Mouse (Mus musculus): ENCODE measurements around the gene Inpp5a. TPM values are rescaled to one million over a fixed set of nuclear protein-coding genes. Genes with fewer than 3 reads are reported as not detected.
A peak's percentile ranks its signal among the peaks of the same experiment; 100 is the strongest.

The Inpp5a gene
- total and polyA plus RNA-seq, 2 experiments from 2014 or later: 43.4 to 65.2 TPM

- Histone ChIP-seq H3K9me3 (replicated peaks; ENCODE audit: control insufficient read depth, low read length) (no peaks in the 10 kb centered on the region), H3K4me2 (ENCODE audit: low read depth, low read length) (no peak overlapping the region), H3K4me1 (ENCODE audit: control insufficient read depth, insufficient read depth) (peaks cover 72% of the 10 kb centered on the region), H3K27ac (ENCODE audit: low read depth) (no peak overlapping the region), H3K36me3 (replicated peaks; ENCODE audit: control insufficient read depth, insufficient read depth, low read length) (no peaks in the 10 kb centered on the region), H3K9ac (replicated peaks; ENCODE audit: low read depth, low read length) (no peak overlapping the region), H3K4me3 (ENCODE audit: low read depth, low read length) (no peak overlapping the region), H3K27me3 (ENCODE audit: control insufficient read depth, insufficient read depth, low read length) (no peaks in the 10 kb centered on the region)
- WGBS: 47% methylated on average over 9 of the region's 9 CpGs
- ATAC-seq (ENCODE audit: insufficient read depth, low read depth) (no peak), DNase-seq (ENCODE audit: low spot score) (no peak)
- TF ChIP-seq EP300 (IDR thresholded peaks at IDR 0.05; ENCODE audit: low read depth) (no peak), CTCF (IDR thresholded peaks at IDR 0.05; ENCODE audit: low read depth) (no peak)
Measured at GRCm38 (mm10) chr7:139437926-139438600, 49.2 kb downstream of the Inpp5a start.

GRCm38 (mm10) chr7:139438601-139438945 is 49.7 kb downstream of the Inpp5a start:
- Histone ChIP-seq H3K4me1 (ENCODE audit: control insufficient read depth, insufficient read depth) (peaks cover 72% of the 10 kb centered on the region), H3K36me3 (replicated peaks; ENCODE audit: control insufficient read depth, insufficient read depth, low read length) (no peaks in the 10 kb centered on the region), H3K9me3 (replicated peaks; ENCODE audit: control insufficient read depth, low read length) (no peaks in the 10 kb centered on the region), H3K4me2 (ENCODE audit: low read depth, low read length) (no peak overlapping the region), H3K27ac (ENCODE audit: low read depth) (no peak overlapping the region), H3K4me3 (ENCODE audit: low read depth, low read length) (no peak overlapping the region), H3K27me3 (ENCODE audit: control insufficient read depth, insufficient read depth, low read length) (no peaks in the 10 kb centered on the region), H3K9ac (replicated peaks; ENCODE audit: low read depth, low read length) (no peak overlapping the region)
- no peak for TF ChIP-seq EP300 (IDR thresholded peaks at IDR 0.05; ENCODE audit: low read depth)
- TF ChIP-seq CTCF (IDR thresholded peaks at IDR 0.05; ENCODE audit: low read depth): no peak
- no peak for DNase-seq (ENCODE audit: low spot score)
- no peak for ATAC-seq (ENCODE audit: insufficient read depth, low read depth)
- 65% methylated on average over 4 of the region's 4 CpGs for WGBS

- no peaks in the 10 kb centered on the region for H3K9me3 ChIP-seq (replicated peaks; ENCODE audit: control insufficient read depth, low read length)
- no peak overlapping the region for H3K4me3 ChIP-seq (ENCODE audit: low read depth, low read length)
- H3K27ac ChIP-seq (ENCODE audit: low read depth): no peak overlapping the region
- H3K4me2 ChIP-seq (ENCODE audit: low read depth, low read length): no peak overlapping the region
- H3K27me3 ChIP-seq (ENCODE audit: control insufficient read depth, insufficient read depth, low read length): no peaks in the 10 kb centered on the region
- ATAC-seq (ENCODE audit: insufficient read depth, low read depth) (no peak), DNase-seq (ENCODE audit: low spot score) (no peak)
- TF ChIP-seq EP300 (IDR thresholded peaks at IDR 0.05; ENCODE audit: low read depth) (no peak), CTCF (IDR thresholded peaks at IDR 0.05; ENCODE audit: low read depth) (no peak)
- H3K9ac ChIP-seq (replicated peaks; ENCODE audit: low read depth, low read length): no peak overlapping the region
- no peaks in the 10 kb centered on the region for H3K36me3 ChIP-seq (replicated peaks; ENCODE audit: control insufficient read depth, insufficient read depth, low read length)
- 50% methylated on average over 3 of the region's 3 CpGs for whole genome bisulfite sequencing
- peaks cover 68% of the 10 kb centered on the region for H3K4me1 ChIP-seq (ENCODE audit: control insufficient read depth, insufficient read depth)
Measured at GRCm38 (mm10) chr7:139439031-139439430, 50.1 kb downstream of the Inpp5a start.

DNA sequence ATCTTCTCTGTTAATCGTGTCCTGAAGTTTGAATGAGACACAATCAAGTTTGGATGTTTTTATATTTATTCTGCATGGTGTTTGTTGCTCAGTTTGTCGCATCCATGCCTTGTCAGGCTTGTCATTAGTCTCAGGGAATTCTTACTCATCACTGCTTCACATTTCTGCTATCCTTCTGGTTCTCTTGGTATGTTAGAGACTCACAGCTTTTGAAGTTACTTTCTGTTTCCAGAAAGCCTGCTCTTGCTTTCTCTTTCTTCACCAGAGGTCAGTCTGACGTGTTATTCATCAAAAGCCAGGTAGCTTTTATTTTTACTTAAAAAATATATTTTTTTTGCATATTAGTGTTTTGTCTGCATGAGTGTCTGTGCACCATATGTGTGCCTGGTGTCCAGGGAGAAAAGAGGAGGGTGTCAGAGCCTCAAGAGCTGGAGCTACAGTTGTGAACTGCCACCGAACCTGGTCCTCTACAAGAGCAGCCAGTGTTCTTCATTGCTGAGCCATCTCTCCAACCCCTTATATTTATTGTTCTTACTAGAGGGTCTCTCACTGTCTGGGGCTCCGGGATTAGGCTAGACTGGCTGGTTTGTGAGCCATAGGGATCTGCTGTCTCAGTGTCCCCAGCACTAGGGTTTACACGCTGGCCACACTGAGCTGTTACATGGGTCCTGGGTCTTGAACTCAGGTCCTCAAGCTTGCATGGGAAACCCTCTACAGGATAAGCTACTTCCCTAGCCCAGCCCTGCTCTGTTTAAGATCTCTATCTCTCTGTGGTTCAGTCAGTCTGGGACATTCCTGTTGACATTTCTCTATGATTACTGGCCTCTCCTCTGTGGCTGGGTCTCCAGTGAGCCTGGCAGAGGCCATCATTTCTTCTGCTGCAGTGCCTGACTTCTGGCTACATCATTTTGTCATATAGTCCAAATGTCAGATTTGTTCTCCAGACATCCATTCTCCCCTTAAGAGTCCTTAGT is 51.3 kb downstream of the Inpp5a start:
- TF ChIP-seq EP300 (IDR thresholded peaks at IDR 0.05; ENCODE audit: low read depth) (no peak), CTCF (IDR thresholded peaks at IDR 0.05; ENCODE audit: low read depth) (no peak)
- H3K9me3 ChIP-seq (replicated peaks; ENCODE audit: control insufficient read depth, low read length): no peaks in the 10 kb centered on the region
- peaks cover 59% of the 10 kb centered on the region for H3K4me1 ChIP-seq (ENCODE audit: control insufficient read depth, insufficient read depth)
- H3K27ac ChIP-seq (ENCODE audit: low read depth): no peak overlapping the region
- no peak overlapping the region for H3K9ac ChIP-seq (replicated peaks; ENCODE audit: low read depth, low read length)
- 72% methylated on average over 6 of the region's 6 CpGs for WGBS
- H3K4me3 ChIP-seq (ENCODE audit: low read depth, low read length): no peak overlapping the region
- DNase-seq (ENCODE audit: low spot score) (no peak), ATAC-seq (ENCODE audit: insufficient read depth, low read depth) (no peak)
- no peak overlapping the region for H3K4me2 ChIP-seq (ENCODE audit: low read depth, low read length)
- no peaks in the 10 kb centered on the region for H3K27me3 ChIP-seq (ENCODE audit: control insufficient read depth, insufficient read depth, low read length)
- H3K36me3 ChIP-seq (replicated peaks; ENCODE audit: control insufficient read depth, insufficient read depth, low read length): no peaks in the 10 kb centered on the region

- no peak for ATAC-seq (ENCODE audit: insufficient read depth, low read depth)
- WGBS: 32% methylated on average over 5 of the region's 5 CpGs
- peaks cover 63% of the 10 kb centered on the region for H3K4me1 ChIP-seq (ENCODE audit: control insufficient read depth, insufficient read depth)
- H3K36me3 ChIP-seq (replicated peaks; ENCODE audit: control insufficient read depth, insufficient read depth, low read length): no peaks in the 10 kb centered on the region
- TF ChIP-seq CTCF (IDR thresholded peaks at IDR 0.05; ENCODE audit: low read depth): no peak
- no peak for TF ChIP-seq EP300 (IDR thresholded peaks at IDR 0.05; ENCODE audit: low read depth)
- H3K4me3 ChIP-seq (ENCODE audit: low read depth, low read length): no peak overlapping the region
- no peak overlapping the region for H3K4me2 ChIP-seq (ENCODE audit: low read depth, low read length)
- H3K27ac ChIP-seq (ENCODE audit: low read depth): 0 out of 2 replicates have a peak overlapping the region, but pooled peaks have one; percentile 41
- no peaks in the 10 kb centered on the region for H3K27me3 ChIP-seq (ENCODE audit: control insufficient read depth, insufficient read depth, low read length)
- H3K9ac ChIP-seq (replicated peaks; ENCODE audit: low read depth, low read length): no peak overlapping the region
- H3K9me3 ChIP-seq (replicated peaks; ENCODE audit: control insufficient read depth, low read length): no peaks in the 10 kb centered on the region
- no peak for DNase-seq (ENCODE audit: low spot score)
Measured at GRCm38 (mm10) chr7:139441022-139441421, 52.1 kb downstream of the Inpp5a start.

Data from heart, postnatal 0 days (tissue).